Mouse (Mus musculus): ENCODE data around the gene Ednra. TPM values are rescaled to one million over a fixed set of nuclear protein-coding genes. Genes with fewer than 3 reads are reported as not detected.

Gene Ednra
- polyA plus RNA-seq, 1 experiment, result 1.1 TPM

DNA sequence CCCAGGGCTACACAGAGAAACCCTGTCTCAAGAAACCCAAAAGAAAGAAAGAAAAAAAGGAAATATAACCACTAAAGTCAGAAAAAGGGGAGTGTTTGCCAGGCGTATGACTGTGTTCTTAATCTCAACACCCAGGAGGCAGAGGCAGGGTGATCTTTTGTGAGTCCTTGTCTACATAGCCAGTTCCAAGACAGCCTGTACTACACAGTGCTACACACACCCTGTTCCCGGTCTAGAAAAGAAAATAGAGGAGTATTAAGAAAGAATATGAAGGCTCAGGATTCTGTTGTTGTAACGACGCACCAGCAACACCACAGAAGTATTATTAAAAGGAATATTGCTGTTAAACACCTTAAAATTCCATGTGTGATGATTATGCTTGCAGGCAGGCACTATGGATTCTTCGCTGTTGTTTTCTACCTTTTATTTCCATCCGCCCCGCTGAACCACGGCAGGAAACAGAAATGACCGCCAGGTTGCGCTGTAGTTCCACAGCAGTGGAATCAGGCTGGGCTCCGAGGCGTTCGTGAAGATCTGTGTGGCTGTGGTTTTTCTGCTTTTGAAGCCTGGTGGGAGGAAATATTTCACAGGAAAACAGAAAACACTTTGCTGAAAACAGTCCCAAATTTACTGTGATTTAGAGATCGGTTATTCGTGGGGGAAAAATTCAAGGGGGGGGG lies 94.3 kb downstream of the Ednra start:
- Histone ChIP-seq H3K79me2 (ENCODE audit: control insufficient read depth, insufficient read depth) (no peaks in the 10 kb centered on the region), H3K36me3 (ENCODE audit: control insufficient read depth, insufficient read depth) (no peaks in the 10 kb centered on the region), H3K4me2 (ENCODE audit: low read depth) (no peak overlapping the region), H3K27me3 (ENCODE audit: control insufficient read depth, insufficient read depth, insufficient read length) (no peaks in the 10 kb centered on the region), H3ac (ENCODE audit: control insufficient read depth, insufficient read length) (no peak overlapping the region), H3K4me3 (no peak overlapping the region)
- no peak for TF ChIP-seq MYOD1 (IDR thresholded peaks at IDR 0.05; ENCODE audit: control insufficient read depth in 1 of 3, insufficient read length in 2 of 3, low read depth in 2 of 3)
- TF ChIP-seq USF1 (IDR thresholded peaks at IDR 0.05; ENCODE audit: low read depth), result no peak
- TF ChIP-seq REST (IDR thresholded peaks at IDR 0.05; ENCODE audit: insufficient read depth, insufficient read length), result no peak
- TF ChIP-seq POLR2AphosphoS2 (IDR thresholded peaks at IDR 0.05; ENCODE audit: insufficient read length, low read depth), result no peak
- no peak for TF ChIP-seq E2F4 (IDR thresholded peaks at IDR 0.05; ENCODE audit: insufficient read depth)
- no peak for TF ChIP-seq POLR2A (IDR thresholded peaks at IDR 0.05; ENCODE audit: insufficient read length, low read depth)
- no peak for TF ChIP-seq CEBPB (IDR thresholded peaks at IDR 0.05; ENCODE audit: insufficient read depth, poor library complexity, severe bottlenecking)
- no peak for TF ChIP-seq TCF3 (IDR thresholded peaks at IDR 0.05; ENCODE audit: insufficient read length, low read depth)

- Histone ChIP-seq H3ac (ENCODE audit: control insufficient read depth, insufficient read length) (no peak overlapping the region), H3K4me3 (no peak overlapping the region)
- TF ChIP-seq POLR2A (IDR thresholded peaks at IDR 0.05; ENCODE audit: insufficient read length, low read depth) (no peak), REST (IDR thresholded peaks at IDR 0.05; ENCODE audit: insufficient read depth, insufficient read length) (no peak), TCF12 (IDR thresholded peaks at IDR 0.05; ENCODE audit: insufficient read depth, poor library complexity, severe bottlenecking) (no peak), CEBPB (IDR thresholded peaks at IDR 0.05; ENCODE audit: insufficient read depth, poor library complexity, severe bottlenecking) (no peak), MYOD1 (IDR thresholded peaks at IDR 0.05; ENCODE audit: control insufficient read depth in 1 of 3, insufficient read length in 2 of 3, low read depth in 2 of 3) (no peak), MAX (IDR thresholded peaks at IDR 0.05; ENCODE audit: low read depth) (no peak), USF1 (IDR thresholded peaks at IDR 0.05; ENCODE audit: low read depth) (no peak)
These were observed 100.5 kb downstream of the Ednra start for GRCm38 (mm10) chr8:77623677-77624209.

GRCm38 (mm10) chr8:77617916-77618315 lies 106.3 kb downstream of the Ednra start:
- no peak overlapping the region for H3ac ChIP-seq (ENCODE audit: control insufficient read depth, insufficient read length)

More at GRCm38 (mm10) chr8:77623677-77624209, 100.5 kb downstream of the Ednra start:
- Histone ChIP-seq H3K27me3 (ENCODE audit: control insufficient read depth, insufficient read depth, insufficient read length) (no peaks in the 10 kb centered on the region), H3K79me2 (ENCODE audit: control insufficient read depth, insufficient read depth) (no peaks in the 10 kb centered on the region), H3K4me2 (ENCODE audit: low read depth) (no peak overlapping the region), H3K36me3 (ENCODE audit: control insufficient read depth, insufficient read depth) (no peaks in the 10 kb centered on the region)

More at GRCm38 (mm10) chr8:77617916-77618315, 106.3 kb downstream of the Ednra start:
- H3K79me2 ChIP-seq (ENCODE audit: control insufficient read depth, insufficient read depth), result no peaks in the 10 kb centered on the region
- TF ChIP-seq E2F4 (IDR thresholded peaks at IDR 0.05; ENCODE audit: insufficient read depth) (no peak), MYOG (IDR thresholded peaks at IDR 0.05; ENCODE audit: control insufficient read depth in 1 of 3, insufficient read depth in 1 of 3, insufficient read length in 2 of 3, low read depth in 2 of 3) (no peak), CEBPB (IDR thresholded peaks at IDR 0.05; ENCODE audit: insufficient read depth, poor library complexity, severe bottlenecking) (no peak), TCF12 (IDR thresholded peaks at IDR 0.05; ENCODE audit: insufficient read depth, poor library complexity, severe bottlenecking) (no peak), REST (IDR thresholded peaks at IDR 0.05; ENCODE audit: insufficient read depth, insufficient read length) (no peak), TCF3 (IDR thresholded peaks at IDR 0.05; ENCODE audit: insufficient read length, low read depth) (no peak), MYOD1 (IDR thresholded peaks at IDR 0.05; ENCODE audit: control insufficient read depth in 1 of 3, insufficient read length in 2 of 3, low read depth in 2 of 3) (no peak), MAX (IDR thresholded peaks at IDR 0.05; ENCODE audit: low read depth) (no peak), POLR2AphosphoS2 (IDR thresholded peaks at IDR 0.05; ENCODE audit: insufficient read length, low read depth) (no peak), POLR2A (IDR thresholded peaks at IDR 0.05; ENCODE audit: insufficient read length, low read depth) (no peak), USF1 (IDR thresholded peaks at IDR 0.05; ENCODE audit: low read depth) (no peak), SRF (IDR thresholded peaks at IDR 0.05; ENCODE audit: control insufficient read depth, insufficient read length, low read depth) (no peak)
- H3K36me3 ChIP-seq (ENCODE audit: control insufficient read depth, insufficient read depth), result no peaks in the 10 kb centered on the region
- H3K4me2 ChIP-seq (ENCODE audit: low read depth), result no peak overlapping the region
- H3K4me3 ChIP-seq, result no peak overlapping the region
- H3K27me3 ChIP-seq (ENCODE audit: control insufficient read depth, insufficient read depth, insufficient read length), result peaks cover 5% of the 10 kb centered on the region

Other genes with a start within 250 kb of the Ednra start
- gene Arhgap10, start 206.5 kb downstream of the Ednra start, polyA plus RNA-seq (2012; fragmentation: generic; extraction: Trizol), result 18.1 TPM
- 7.3 TPM for gene Prmt9, start 175.1 kb downstream of the Ednra start, polyA plus RNA-seq (2012; fragmentation: generic; extraction: Trizol)
- 8.0 TPM for gene Tmem184c, start 113.8 kb downstream of the Ednra start, polyA plus RNA-seq (2012; fragmentation: generic; extraction: Trizol)